Mouse (Mus musculus) heart, adult 11 months (tissue): ENCODE results near the gene Cntn3.
"Not testable (repeated sequence)": the region's sequence is repeated elsewhere in the genome, so short reads cannot be mapped to it uniquely, and the experiment has no call there.

Experiments
- DNase-seq: peaks from one replicate; pipeline ENCODE4 v3.0.0; 2022

Gene Cntn3

GRCm38 (mm10) chr6:102573001-102573400 lies at the start of gene Cntn3:
Gene Cntn3 (minus strand): TSS chr6:102573101.
- not testable (repeated sequence) for DNase-seq

- DNase-seq = no peak
These were observed 27.9 kb upstream of the Cntn3 start for GRCm38 (mm10) chr6:102600773-102601172.

- no peak for DNase-seq
These were observed 24.9 kb upstream of the Cntn3 start for GRCm38 (mm10) chr6:102597756-102598155.

DNA sequence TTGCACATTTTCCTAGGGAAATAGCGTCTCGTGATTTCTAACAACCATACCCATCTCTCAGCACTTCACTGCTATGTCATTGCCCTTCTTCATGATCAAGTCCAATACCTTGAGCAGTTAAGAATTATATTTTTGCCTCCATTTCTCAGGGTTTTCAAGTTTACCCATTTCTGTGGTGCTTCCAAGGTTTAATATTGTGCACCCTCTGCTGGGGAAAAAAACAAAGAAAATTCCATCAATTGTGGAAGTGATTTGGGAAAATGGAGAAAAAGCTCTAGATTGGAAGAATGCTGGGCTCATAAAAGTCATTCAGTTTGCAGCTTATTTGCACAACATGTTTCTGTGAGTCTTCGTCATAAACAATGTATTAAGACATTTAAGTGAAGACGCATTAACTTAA lies 17.2 kb upstream of the Cntn3 start:
- DNase-seq = no peak

GRCm38 (mm10) chr6:102589311-102589710 lies 16.4 kb upstream of the Cntn3 start:
- no peak for DNase-seq

- DNase-seq = no peak
These were observed 13.2 kb upstream of the Cntn3 start for GRCm38 (mm10) chr6:102586056-102586455.

DNA sequence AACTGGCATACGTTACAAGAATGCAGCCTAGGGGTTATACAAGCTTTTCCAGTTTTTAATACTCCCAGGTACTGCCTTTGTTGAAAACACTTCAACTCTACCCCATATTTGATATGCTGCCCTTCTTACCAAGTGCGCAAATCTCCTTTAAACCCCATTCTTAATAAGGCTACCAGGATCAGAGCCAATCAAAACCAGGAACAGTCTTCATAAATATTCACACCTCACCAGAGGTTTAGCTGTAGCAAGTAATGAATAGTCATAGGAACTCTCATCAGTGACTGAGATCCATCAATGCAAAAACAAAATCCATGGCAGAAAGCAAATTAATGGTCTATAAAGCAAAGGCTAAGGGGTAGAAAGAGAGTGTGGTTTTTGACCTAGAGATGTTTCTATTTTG lies 10.7 kb upstream of the Cntn3 start:
- DNase-seq = no peak

GRCm38 (mm10) chr6:102567496-102567895 lies 5.4 kb downstream of the Cntn3 start:
- DNase-seq = no peak

- no peak for DNase-seq
These were observed 7.7 kb downstream of the Cntn3 start for GRCm38 (mm10) chr6:102565228-102565627.

- no peak for DNase-seq
These were observed 8.7 kb downstream of the Cntn3 start for GRCm38 (mm10) chr6:102564011-102564731.

DNA sequence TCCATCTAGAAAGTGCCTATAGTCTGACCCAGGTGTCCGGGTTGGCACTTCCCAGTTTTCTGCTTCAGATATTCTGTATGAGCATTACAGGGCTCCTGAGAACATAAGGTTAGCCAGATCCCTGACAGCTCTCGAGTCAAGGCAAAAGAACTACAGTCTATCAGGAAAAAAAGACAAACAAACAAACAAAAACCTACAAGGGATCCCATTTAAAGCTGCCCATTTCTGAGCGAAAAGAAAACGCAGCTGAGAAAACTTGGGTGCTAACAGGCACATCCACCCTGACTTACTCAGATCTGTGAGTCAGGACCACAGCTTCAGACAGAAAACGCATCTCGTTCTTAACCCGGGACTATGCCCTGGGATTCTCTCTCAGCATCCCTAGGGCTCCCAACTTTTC lies 9.5 kb downstream of the Cntn3 start:
- no peak for DNase-seq

GRCm38 (mm10) chr6:102557521-102557920 lies 15.4 kb downstream of the Cntn3 start:
- no peak for DNase-seq

DNA sequence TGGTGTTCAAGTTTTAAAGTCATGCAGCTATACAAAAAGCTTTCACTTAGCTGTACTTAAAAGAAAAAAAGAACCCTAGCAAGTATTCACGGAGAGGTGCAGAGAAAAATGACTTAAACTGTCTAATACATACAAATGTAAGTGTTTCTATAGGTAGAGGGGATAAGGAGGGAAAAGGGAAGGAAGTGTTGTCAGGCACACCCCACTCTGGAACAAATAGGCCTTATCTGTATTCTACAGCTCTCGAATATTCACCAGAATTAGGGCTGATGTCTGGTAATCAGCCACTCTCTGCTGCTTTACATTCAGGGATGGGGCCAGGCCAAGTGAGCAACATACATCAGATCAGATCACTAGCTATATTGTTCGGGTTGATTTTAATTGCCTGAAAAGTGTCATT lies 16.4 kb downstream of the Cntn3 start:
- DNase-seq = no peak

DNA sequence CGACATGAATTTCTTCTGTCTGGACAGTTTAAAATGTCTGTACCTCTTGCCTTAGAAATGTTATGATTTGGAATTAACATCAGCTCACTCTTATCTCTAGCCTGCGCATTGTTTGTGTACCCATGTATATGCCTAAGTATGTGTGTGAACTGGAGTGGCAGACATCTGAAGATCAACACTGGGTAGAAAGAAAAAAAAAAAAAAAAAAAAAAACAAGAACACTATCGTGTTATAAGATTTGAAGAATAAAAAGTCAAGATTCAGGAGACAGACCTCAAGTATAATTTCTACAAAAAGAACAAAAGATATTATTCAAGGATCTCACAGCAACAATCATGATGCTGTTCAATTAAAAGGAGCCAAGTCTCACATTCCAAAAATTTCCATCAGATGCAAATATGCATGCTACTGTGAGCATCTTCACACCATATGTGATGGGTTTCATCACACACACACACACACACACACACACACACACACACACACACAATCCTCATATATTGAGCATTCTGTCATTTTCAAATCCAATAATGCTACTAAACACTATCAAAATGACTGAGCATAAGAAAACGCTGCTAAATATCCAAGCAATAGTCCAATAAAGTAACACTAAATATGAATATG lies 17.0 kb downstream of the Cntn3 start:
- no peak for DNase-seq

GRCm38 (mm10) chr6:102555067-102555657 lies 17.7 kb downstream of the Cntn3 start:
- no peak for DNase-seq

DNA sequence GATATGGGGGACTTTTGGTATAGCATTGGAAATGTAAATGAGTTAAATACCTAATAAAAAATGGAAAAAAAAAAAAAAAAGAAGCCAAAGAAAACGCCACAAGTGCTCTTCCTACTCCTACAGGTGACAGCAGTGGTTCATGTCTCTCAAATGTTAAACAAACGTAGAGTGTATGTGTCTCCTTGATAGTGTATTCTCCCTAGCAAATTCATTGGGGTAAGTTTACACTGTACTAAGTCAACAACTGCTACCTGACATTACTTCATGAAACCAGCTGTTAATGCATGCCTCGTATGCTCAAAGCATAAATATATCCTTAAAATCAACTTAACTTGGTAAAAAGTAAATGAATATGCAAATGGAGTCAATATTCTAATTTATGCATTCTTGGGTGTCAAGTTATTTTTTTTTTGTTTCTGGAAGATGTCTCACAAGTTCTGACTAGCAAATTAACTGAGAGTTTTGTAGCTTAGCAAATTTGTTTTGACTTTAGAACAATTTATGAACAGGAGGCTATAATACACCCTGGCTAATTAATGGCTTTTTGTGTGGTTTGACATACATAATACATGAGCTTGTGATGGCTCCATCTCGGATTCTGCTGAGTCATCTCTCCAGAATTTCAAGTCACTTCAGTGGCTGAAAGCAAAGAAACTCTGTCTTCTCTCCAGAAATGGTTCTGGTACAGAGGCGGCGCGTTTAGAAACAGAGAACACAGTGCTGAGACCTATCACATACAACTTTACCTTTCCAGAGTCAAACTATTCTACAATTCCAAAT lies 31.1 kb downstream of the Cntn3 start:
- DNase-seq = no peak

DNA sequence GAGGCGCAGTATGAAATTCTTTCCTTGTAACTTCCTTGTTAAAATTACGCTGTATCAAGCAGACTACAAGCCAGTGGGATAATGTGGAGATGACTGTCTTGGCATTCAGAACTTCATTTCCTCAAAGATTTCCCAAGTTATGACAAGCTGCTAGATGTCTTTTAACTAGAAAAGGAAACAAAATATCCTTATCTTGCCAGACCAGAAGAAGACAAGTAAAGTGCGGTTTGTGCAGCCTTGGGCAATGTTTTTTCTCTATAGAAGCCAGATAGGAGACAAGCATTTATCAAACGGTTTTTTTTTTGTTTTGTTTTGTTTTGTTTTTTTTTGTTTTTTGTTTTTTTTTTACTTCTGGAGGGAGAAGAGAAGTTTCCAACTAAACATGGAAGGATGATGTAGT lies 37.3 kb downstream of the Cntn3 start:
- no peak for DNase-seq

- no peak for DNase-seq
These were observed 49.9 kb downstream of the Cntn3 start for GRCm38 (mm10) chr6:102523037-102523436.

- no peak for DNase-seq
These were observed 51.9 kb downstream of the Cntn3 start for GRCm38 (mm10) chr6:102520977-102521376.

DNA sequence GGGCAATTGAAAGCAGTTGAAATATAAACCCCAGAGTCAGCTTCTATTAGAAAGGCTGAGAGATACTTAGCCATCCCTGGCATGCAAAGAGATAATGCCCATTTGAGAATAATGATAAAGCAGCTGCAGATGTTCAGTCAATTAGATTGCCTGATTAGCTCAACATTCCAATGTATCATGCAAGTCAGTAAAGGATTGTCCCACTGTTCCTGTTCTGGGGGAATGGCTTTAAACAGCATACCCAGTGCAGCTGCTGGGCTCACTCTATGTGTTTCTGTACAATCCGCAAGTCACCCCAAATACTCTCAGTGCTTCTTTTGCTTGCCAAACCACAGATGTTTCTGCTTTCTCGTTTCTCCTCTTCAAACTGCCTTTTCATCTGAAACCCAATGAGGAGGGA lies 57.7 kb downstream of the Cntn3 start:
- DNase-seq = no peak

GRCm38 (mm10) chr6:102512085-102512484 lies 60.8 kb downstream of the Cntn3 start:
- DNase-seq = no peak

- no peak for DNase-seq
These were observed 87.4 kb downstream of the Cntn3 start for GRCm38 (mm10) chr6:102485509-102485908.

DNA sequence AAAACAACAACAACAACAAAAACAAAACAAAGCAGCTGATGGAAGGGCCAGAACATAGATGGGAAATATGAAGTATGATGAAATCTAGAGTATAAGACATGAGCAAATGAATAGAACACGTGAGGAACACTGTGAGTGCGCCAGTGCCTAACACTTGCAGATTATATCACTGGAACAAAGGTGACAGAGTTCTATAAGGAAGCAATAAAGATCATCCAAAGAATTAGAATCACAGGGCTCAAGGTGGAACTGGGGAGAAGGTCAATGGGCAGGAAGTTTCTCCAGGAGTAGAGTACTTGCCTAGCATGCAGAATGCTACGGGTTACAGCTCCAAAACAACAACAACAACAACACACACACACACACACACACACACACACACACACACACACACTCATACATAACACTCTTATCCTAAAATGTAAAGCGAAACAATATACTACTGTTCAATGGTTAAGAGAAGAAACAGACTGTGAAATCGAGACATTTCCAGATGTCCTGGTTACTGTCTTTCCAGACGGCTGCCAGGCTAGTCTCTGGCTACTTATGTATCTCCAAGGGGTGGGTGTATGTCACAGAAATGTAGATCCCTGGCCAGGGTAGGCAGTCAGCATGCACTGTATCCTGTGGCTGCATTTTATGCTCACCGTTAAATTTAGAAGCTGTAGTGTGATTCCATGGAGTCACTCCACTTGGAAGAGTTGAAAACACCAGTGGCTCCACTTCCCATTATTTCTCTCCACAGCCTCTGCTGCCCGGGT lies 94.4 kb downstream of the Cntn3 start:
- no peak for DNase-seq
